Mouse (Mus musculus) ES-Bruce4 (cell line): ENCODE measurements around the gene Lysmd4.

Experiments used
- CTCF ChIP-seq: IDR thresholded peaks from one replicate; pipeline ENCODE4 v1.8.1; 2011; ENCODE audit warnings: low read depth, low read length
- EP300 ChIP-seq: IDR thresholded peaks from 2 replicates; pipeline ENCODE4 v1.6.1; 2011; ENCODE audit warnings: low read depth, low read length; ENCODE audit not compliant: insufficient read depth
- POLR2A ChIP-seq: IDR thresholded peaks from one replicate; pipeline ENCODE4 v1.8.1; 2011; ENCODE audit warnings: low read length; ENCODE audit not compliant: insufficient read depth

- no peak for TF ChIP-seq CTCF
- TF ChIP-seq POLR2A, result no peak
- no peak for TF ChIP-seq EP300
Measured at GRCm38 (mm10) chr7:67241969-67242368, 19.6 kb downstream of the Lysmd4 start.
